Mouse (Mus musculus): Measurements from ENCODE around the gene Atp2b1. TPM values are rescaled to one million over a fixed set of nuclear protein-coding genes. Genes with fewer than 3 reads are reported as not detected.

Gene Atp2b1
- total RNA-seq (2015) (31.2 and 32.3 TPM in 2 replicates), total RNA-seq (2017) (28.5 and 57.0 TPM in 2 replicates)

GRCm38 (mm10) chr10:98913961-98914809 is at the start of gene Atp2b1:
Gene Atp2b1, plus strand, starts transcription at chr10:98914406.
- ATAC-seq (replicated peaks; ENCODE audit: poor library complexity): peak; percentile 76

GRCm38 (mm10) chr10:98864851-98865250 is 49.4 kb upstream of the Atp2b1 start:
- no peak for ATAC-seq (replicated peaks; ENCODE audit: poor library complexity)

GRCm38 (mm10) chr10:98866836-98867370 is 47.3 kb upstream of the Atp2b1 start:
- no peak for ATAC-seq (replicated peaks; ENCODE audit: poor library complexity)

GRCm38 (mm10) chr10:98868351-98868908 is 45.8 kb upstream of the Atp2b1 start:
- no peak for ATAC-seq (replicated peaks; ENCODE audit: poor library complexity)

GRCm38 (mm10) chr10:98877855-98878254 is 36.4 kb upstream of the Atp2b1 start:
- ATAC-seq (replicated peaks; ENCODE audit: poor library complexity): peak; percentile 5; the same call in 1 of the 2 replicates

GRCm38 (mm10) chr10:98878636-98879035 is 35.6 kb upstream of the Atp2b1 start:
- no peak for ATAC-seq (replicated peaks; ENCODE audit: poor library complexity)

- ATAC-seq (replicated peaks; ENCODE audit: poor library complexity): peak; percentile 68
Observed at GRCm38 (mm10) chr10:98880057-98880456, 34.1 kb upstream of the Atp2b1 start.

GRCm38 (mm10) chr10:98880711-98881110 is 33.5 kb upstream of the Atp2b1 start:
- ATAC-seq (replicated peaks; ENCODE audit: poor library complexity): peak; percentile 81

GRCm38 (mm10) chr10:98881492-98881891 is 32.7 kb upstream of the Atp2b1 start:
- peak; percentile 65 for ATAC-seq (replicated peaks; ENCODE audit: poor library complexity)

- ATAC-seq (replicated peaks; ENCODE audit: poor library complexity): no peak
Observed at GRCm38 (mm10) chr10:98882587-98882986, 31.6 kb upstream of the Atp2b1 start.

GRCm38 (mm10) chr10:98884445-98884844 is 29.8 kb upstream of the Atp2b1 start:
- no peak for ATAC-seq (replicated peaks; ENCODE audit: poor library complexity)

- ATAC-seq (replicated peaks; ENCODE audit: poor library complexity): 0 out of 2 replicates have a peak, but pooled peaks have one; percentile 26
Observed at GRCm38 (mm10) chr10:98886770-98887271, 27.4 kb upstream of the Atp2b1 start.

- ATAC-seq (replicated peaks; ENCODE audit: poor library complexity): no peak
Observed at GRCm38 (mm10) chr10:98891361-98891760, 22.8 kb upstream of the Atp2b1 start.

GRCm38 (mm10) chr10:98897507-98897906 is 16.7 kb upstream of the Atp2b1 start:
- ATAC-seq (replicated peaks; ENCODE audit: poor library complexity): no peak; the same call in 1 of the 2 replicates

GRCm38 (mm10) chr10:98897913-98898748 is 16.1 kb upstream of the Atp2b1 start:
- ATAC-seq (replicated peaks; ENCODE audit: poor library complexity): peak; percentile 87

- ATAC-seq (replicated peaks; ENCODE audit: poor library complexity): no peak
Observed at GRCm38 (mm10) chr10:98901533-98901932, 12.7 kb upstream of the Atp2b1 start.

GRCm38 (mm10) chr10:98905987-98906386 is 8.2 kb upstream of the Atp2b1 start:
- ATAC-seq (replicated peaks; ENCODE audit: poor library complexity): peak; percentile 95

- ATAC-seq (replicated peaks; ENCODE audit: poor library complexity): peak; percentile 51
Observed at GRCm38 (mm10) chr10:98906941-98907549, 7.2 kb upstream of the Atp2b1 start.

- no peak for ATAC-seq (replicated peaks; ENCODE audit: poor library complexity)
Observed at GRCm38 (mm10) chr10:98913610-98913960, 621 bp upstream of the Atp2b1 start.

- peak; percentile 52 for ATAC-seq (replicated peaks; ENCODE audit: poor library complexity)
Observed at GRCm38 (mm10) chr10:98914810-98915241, 620 bp downstream of the Atp2b1 start.
